Mouse (Mus musculus) erythroblast, embryonic 14.5 days (primary cell): ENCODE data around the gene Trim56.

Source experiments
- GATA1 ChIP-seq: IDR thresholded peaks from 2 replicates; pipeline ENCODE4 v1.6.1; 2012; ENCODE audit warnings: low read length, inconsistent platforms, mixed read lengths
- TAL1 ChIP-seq: IDR thresholded peaks from 3 replicates; pipeline ENCODE4 v1.6.1; 2012; ENCODE audit warnings: low read length, inconsistent platforms, mixed read lengths

DNA sequence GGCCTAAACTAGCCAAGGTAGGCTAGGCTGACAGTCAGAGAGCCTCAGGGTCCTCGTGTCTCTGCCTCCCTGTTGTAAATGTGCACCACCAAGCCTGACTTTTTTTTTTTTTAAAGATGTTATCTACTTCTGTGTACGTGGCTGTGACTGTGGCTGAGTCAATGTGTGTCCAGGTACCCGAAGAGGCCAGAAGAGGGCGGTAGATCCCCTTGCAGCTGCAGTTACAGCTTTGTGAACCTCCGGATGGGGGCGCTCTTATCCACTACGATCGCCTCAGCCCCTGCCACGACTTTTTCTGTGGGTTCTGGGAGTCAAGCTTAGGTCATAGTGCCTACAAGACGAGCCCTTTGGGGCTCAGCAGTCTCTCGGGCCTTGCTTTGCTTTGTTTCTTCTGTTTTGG is 43.5 kb upstream of the Trim56 start:
- no peak for TF ChIP-seq TAL1
- no peak for TF ChIP-seq GATA1
